Mouse (Mus musculus): ENCODE data around the gene Lta.

Lta gene

GRCm38 (mm10) chr17:35204494-35205379 is at the start of gene Lta:
TSS of gene Lta (minus strand) at chr17:35205351.
- peak; percentile 89 for DNase-seq (ENCODE audit: low read depth, low spot score)

GRCm38 (mm10) chr17:35254241-35255098 is 49.3 kb upstream of the Lta start:
- DNase-seq (ENCODE audit: low read depth, low spot score), result peak; percentile 77

GRCm38 (mm10) chr17:35253293-35254093 is 48.3 kb upstream of the Lta start:
- DNase-seq (ENCODE audit: low read depth, low spot score), result no peak

- no peak for DNase-seq (ENCODE audit: low read depth, low spot score)
Observed at GRCm38 (mm10) chr17:35252619-35253292, 47.6 kb upstream of the Lta start.

GRCm38 (mm10) chr17:35251981-35252380 is 46.8 kb upstream of the Lta start:
- DNase-seq (ENCODE audit: low read depth, low spot score), result no peak

GRCm38 (mm10) chr17:35251162-35251719 is 46.1 kb upstream of the Lta start:
- DNase-seq (ENCODE audit: low read depth, low spot score), result no peak

- no peak for DNase-seq (ENCODE audit: low read depth, low spot score)
Observed at GRCm38 (mm10) chr17:35250348-35251120, 45.4 kb upstream of the Lta start.

- DNase-seq (ENCODE audit: low read depth, low spot score), result no peak
Observed at GRCm38 (mm10) chr17:35249451-35250197, 44.5 kb upstream of the Lta start.

- no peak for DNase-seq (ENCODE audit: low read depth, low spot score)
Observed at GRCm38 (mm10) chr17:35248986-35249385, 43.8 kb upstream of the Lta start.

- no peak for DNase-seq (ENCODE audit: low read depth, low spot score)
Observed at GRCm38 (mm10) chr17:35247144-35247543, 42.0 kb upstream of the Lta start.

- peak; percentile 82 for DNase-seq (ENCODE audit: low read depth, low spot score)
Observed at GRCm38 (mm10) chr17:35245731-35246623, 40.8 kb upstream of the Lta start.

GRCm38 (mm10) chr17:35244999-35245398 is 39.8 kb upstream of the Lta start:
- DNase-seq (ENCODE audit: low read depth, low spot score), result peak; percentile 27

GRCm38 (mm10) chr17:35243086-35243485 is 37.9 kb upstream of the Lta start:
- DNase-seq (ENCODE audit: low read depth, low spot score), result peak; percentile 55

- peak; percentile 84 for DNase-seq (ENCODE audit: low read depth, low spot score)
Observed at GRCm38 (mm10) chr17:35242015-35242941, 37.1 kb upstream of the Lta start.

GRCm38 (mm10) chr17:35241305-35242014 is 36.3 kb upstream of the Lta start, which contains the start of gene Ddx39b:
TSS of gene Ddx39b (plus strand) at chr17:35241746.
- DNase-seq (ENCODE audit: low read depth, low spot score), result peak; percentile 98
